In the genomic region with DNA sequence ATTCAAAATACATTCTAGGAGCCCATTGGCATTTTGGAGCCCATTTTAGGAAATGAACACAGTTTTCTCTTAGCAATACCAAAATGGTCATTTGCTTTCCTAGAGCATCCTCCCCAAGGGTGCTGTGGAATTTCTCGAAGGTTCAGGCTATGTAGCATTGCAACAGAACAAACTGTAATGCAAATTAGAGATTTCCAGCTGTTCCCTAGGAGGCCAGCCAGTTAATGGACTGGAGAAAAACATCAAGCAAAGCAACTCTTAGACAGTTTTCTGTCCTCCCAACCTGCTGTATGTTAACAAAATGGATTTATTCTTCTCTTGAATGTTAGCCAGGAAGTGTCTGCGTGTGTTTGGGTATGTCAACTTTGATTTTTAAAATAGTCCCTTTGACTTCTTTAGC, we compare ENCODE assay signal across 29 mouse cellular contexts. TPM values are rescaled to one million over a fixed set of nuclear protein-coding genes. Genes with fewer than 3 reads are reported as not detected.
DNase-seq lines count a peak whose midpoint lies in the region; ATAC-seq and TF ChIP-seq lines count a peak whose summit lies in the region.
"Had no signal": no experiment of that assay in that cellular context is flagged by ENCODE, and none has a peak within 500 bp of the region (broad histone marks: within the 10 kb centered on the region; RNA-seq: fewer than 3 reads in every experiment).

No protein-coding gene starts in this region.

- no peak for TF ChIP-seq CTCF in lung, adult 2 months (IDR thresholded peaks at IDR 0.05; ENCODE audit: insufficient read depth, low read length)

- no peaks in the 10 kb centered on the region for H3K4me1 ChIP-seq in heart, embryonic 11.5 days (ENCODE audit: control insufficient read depth, insufficient read depth, low read length)
- peaks cover 12% of the 10 kb centered on the region for H3K4me1 ChIP-seq in lung, adult 2 months (ENCODE audit: control insufficient read depth, insufficient read depth, low read length)
- H3K4me1 ChIP-seq: heart, embryonic 13.5 days had no signal

- no peaks in the 10 kb centered on the region for H3K9me3 ChIP-seq in heart, embryonic 11.5 days (replicated peaks; ENCODE audit: control insufficient read depth, low read length)
- H3K9me3 ChIP-seq: embryonic facial prominence, embryonic 15.5 days; forebrain, embryonic 10.5 days; heart, embryonic 13.5 days; hindbrain, embryonic 12.5 days had no signal

- H3K27me3 ChIP-seq in heart, embryonic 11.5 days (ENCODE audit: control insufficient read depth, insufficient read depth, low read length) = no peaks in the 10 kb centered on the region
- H3K27me3 ChIP-seq: CH12.LX; embryonic facial prominence, embryonic 15.5 days; heart, embryonic 13.5 days; hindbrain, embryonic 12.5 days had no signal

- intact Hi-C loops in heart, postnatal 10 days (cut with DNase I) = no loop called here

- H3K4me2 ChIP-seq in heart, embryonic 11.5 days = no peak overlapping the region
- H3K4me2 ChIP-seq: embryonic facial prominence, embryonic 15.5 days; heart, embryonic 13.5 days; hindbrain, embryonic 12.5 days had no signal

- DNase-seq in heart, postnatal 10 days = peak; percentile 27 to 33
- DNase-seq in kidney, postnatal 14 days = peak; percentile 11
- no peak for DNase-seq in kidney, adult 8-10 months
- DNase-seq in lung, postnatal 36 days = peak; percentile 31
- DNase-seq in lung, adult 2 months = no peak
- DNase-seq in adipocyte (ENCODE audit: low spot score) = peak; percentile 77
- DNase-seq: adrenal gland, postnatal 10 days; cerebellum, adult 11 months; cerebellum, adult 8-10 months; cerebellum, postnatal 14 days; embryo, embryonic 11 days; gastrocnemius, adult 2 months; gastrocnemius, postnatal 25 days; heart, postnatal 4 days had no signal

- TF ChIP-seq POLR2A in lung, adult 2 months (IDR thresholded peaks at IDR 0.05; ENCODE audit: borderline replicate concordance, extremely low read depth, low read depth, low read length) = no peak

- H3K9ac ChIP-seq in heart, embryonic 11.5 days (ENCODE audit: low read depth, low read length) = no peak overlapping the region
- H3K9ac ChIP-seq: embryonic facial prominence, embryonic 15.5 days; heart, embryonic 13.5 days; hindbrain, embryonic 12.5 days had no signal

- no peak for ATAC-seq in heart, embryonic 11.5 days (replicated peaks; ENCODE audit: insufficient number of reproducible peaks, low FRiP score, low TSS enrichment)
- ATAC-seq: forebrain, embryonic 14.5 days; hindbrain, embryonic 16.5 days had no signal

- WGBS in heart, embryonic 11.5 days (ENCODE audit: insufficient replicate concordance) = 71% methylated on average over 2 of the region's 2 CpGs
- WGBS in lung, adult 2 months = 57% methylated on average over 2 of the region's 2 CpGs

- H3K4me3 ChIP-seq in heart, embryonic 11.5 days (ENCODE audit: low read depth, low read length) = no peak overlapping the region
- H3K4me3 ChIP-seq in lung, adult 2 months (replicated peaks; ENCODE audit: extremely low read depth, low read depth, low read length) = no peak overlapping the region
- H3K4me3 ChIP-seq: embryonic facial prominence, embryonic 15.5 days; erythroblast, embryonic 14.5 days; forebrain, embryonic 10.5 days; gastrocnemius, adult 2 months; heart, embryonic 13.5 days; hindbrain, embryonic 12.5 days had no signal

- H3K36me3 ChIP-seq in heart, embryonic 11.5 days (ENCODE audit: control insufficient read depth, insufficient read depth, low read length) = no peaks in the 10 kb centered on the region
- H3K36me3 ChIP-seq: embryonic facial prominence, embryonic 15.5 days; forebrain, embryonic 10.5 days; heart, embryonic 13.5 days; hindbrain, embryonic 12.5 days had no signal

- no peak overlapping the region for H3K27ac ChIP-seq in heart, embryonic 11.5 days (ENCODE audit: low read depth, low read length)
- H3K27ac ChIP-seq: embryonic facial prominence, embryonic 15.5 days; forebrain, embryonic 10.5 days; gastrocnemius, adult 2 months; heart, embryonic 13.5 days; hindbrain, embryonic 12.5 days had no signal

RNA-seq across cellular contexts. Expression of a gene that starts 2.0 kb away (rescaled TPM):
- total RNA-seq in heart, postnatal 10 days (2021) = 1 to 10 TPM; 2.2 to 2.7 TPM
- not detected in 2 replicates for polyA plus RNA-seq in heart, embryonic 11.5 days (2014; fragmentation: Nextera tagmentation; extraction: Ambion mirVana)
- 34.5 and 45.3 TPM in 2 replicates for polyA plus RNA-seq in lung, adult 2 months (2012; rRNA removed)
- polyA plus RNA-seq: erythroblast, embryonic 14.5 days had no signal

RNA-seq across cellular contexts. Expression of a gene that starts 29.2 kb away (rescaled TPM):
- under 1 TPM; 0.12 to 0.20 TPM for total RNA-seq in heart, postnatal 10 days (2021)
- polyA plus RNA-seq in heart, embryonic 11.5 days (2014; fragmentation: Nextera tagmentation; extraction: Ambion mirVana) = not detected in 2 replicates
- 0.06 and 0.36 TPM in 2 replicates for polyA plus RNA-seq in lung, adult 2 months (2012; rRNA removed)
- total RNA-seq: CH12.LX; gastrocnemius, postnatal 25 days; heart, postnatal 4 days had no signal
- polyA plus RNA-seq: brain, embryonic 14.5 days; embryonic facial prominence, embryonic 11.5 days; embryonic facial prominence, embryonic 15.5 days; erythroblast, embryonic 14.5 days; forebrain, embryonic 10.5 days; forebrain, embryonic 14.5 days; heart, embryonic 13.5 days; heart, postnatal 0 days; hindbrain, embryonic 12.5 days; hindbrain, embryonic 16.5 days had no signal

RNA-seq across cellular contexts. Expression of a gene that starts 33.6 kb away (rescaled TPM):
- total RNA-seq in heart, postnatal 10 days (2021) = under 1 TPM in 1 of 2 experiments, not detected in 1; 0.72 TPM
- not detected in 2 replicates for polyA plus RNA-seq in heart, embryonic 11.5 days (2014; fragmentation: Nextera tagmentation; extraction: Ambion mirVana)
- polyA plus RNA-seq in lung, adult 2 months (2012; rRNA removed) = 2.4 and 2.9 TPM in 2 replicates
- polyA plus RNA-seq: embryonic facial prominence, embryonic 11.5 days; erythroblast, embryonic 14.5 days; forebrain, embryonic 10.5 days; heart, embryonic 13.5 days; heart, postnatal 0 days had no signal

RNA-seq across cellular contexts. Expression of a gene that starts 41.8 kb away (rescaled TPM):
- total RNA-seq in heart, postnatal 10 days (2021) = 1 to 10 TPM; 1.3 to 1.7 TPM
- polyA plus RNA-seq in heart, embryonic 11.5 days (2014; fragmentation: Nextera tagmentation; extraction: Ambion mirVana) = 0.39 and 0.55 TPM in 2 replicates
- polyA plus RNA-seq in lung, adult 2 months (2012; rRNA removed) = 4.8 and 6.1 TPM in 2 replicates

RNA-seq across cellular contexts. Expression of a gene that starts 49.0 kb away (rescaled TPM):
- not detected for total RNA-seq in heart, postnatal 10 days (2021)
- polyA plus RNA-seq in heart, embryonic 11.5 days (2014; fragmentation: Nextera tagmentation; extraction: Ambion mirVana) = not detected in 2 replicates
- not detected in 2 replicates for polyA plus RNA-seq in lung, adult 2 months (2012; rRNA removed)
- total RNA-seq: adrenal gland, postnatal 4 days; CH12.LX; common myeloid progenitor, adult 5-6 weeks; gastrocnemius, adult 2 months; gastrocnemius, postnatal 25 days; granulocyte monocyte progenitor cell, adult 5-6 weeks; heart, postnatal 4 days had no signal
- polyA plus RNA-seq: brain, embryonic 14.5 days; embryonic facial prominence, embryonic 11.5 days; embryonic facial prominence, embryonic 15.5 days; erythroblast, embryonic 14.5 days; forebrain, embryonic 10.5 days; forebrain, embryonic 14.5 days; heart, embryonic 13.5 days; heart, postnatal 0 days; hindbrain, embryonic 12.5 days; hindbrain, embryonic 16.5 days had no signal

Comparison
In these comparisons a context has a peak if more than half of its experiments do, and no peak if none do; other contexts are left out.
1. DNase-seq: peak in heart, postnatal 10 days (2 of 2), kidney, postnatal 14 days (single experiment), lung, postnatal 36 days (single experiment) and adipocyte (single experiment); none in kidney, adult 8-10 months (0 of 2) and lung, adult 2 months (single experiment).
2. RNA of a gene that starts 2.0 kb away (polyA plus RNA-seq): 34.5 to 45.3 TPM in lung, adult 2 months; not detected in heart, embryonic 11.5 days; every median in the first group is over 10 times any median in the second.